Mouse (Mus musculus): ENCODE measurements around the gene Tmem184b. TPM values are rescaled to one million over a fixed set of nuclear protein-coding genes. Genes with fewer than 3 reads are reported as not detected.

Tmem184b gene
- polyA plus RNA-seq, 1 experiment from 2014 or later = 51.6 TPM

- no peak overlapping the region for H3K9ac ChIP-seq
- H3K4me3 ChIP-seq = peak overlapping the region; percentile 43; the same call in 1 of the 2 replicates
- peaks cover 10% of the 10 kb centered on the region; the same call in 1 of the 2 replicates for H3K27me3 ChIP-seq
- H3K27ac ChIP-seq (replicated peaks) = no peak overlapping the region
- no peak for ATAC-seq (ENCODE audit: low FRiP score, low read depth)
- H3K9me3 ChIP-seq = no peaks in the 10 kb centered on the region
- peaks cover 23% of the 10 kb centered on the region for H3K4me1 ChIP-seq (replicated peaks)
- H3K36me3 ChIP-seq = peaks cover 10% of the 10 kb centered on the region; the same call in 1 of the 2 replicates
- WGBS = 35% methylated on average over 12 of the region's 12 CpGs
- H3K4me2 ChIP-seq = peak overlapping the region; percentile 97
Measured at GRCm38 (mm10) chr15:79357974-79358690, 45.2 kb downstream of the Tmem184b start.

GRCm38 (mm10) chr15:79357036-79357911 is 46.1 kb downstream of the Tmem184b start:
- Histone ChIP-seq H3K36me3 (peaks cover 6% of the 10 kb centered on the region; the same call in 1 of the 2 replicates), H3K4me3 (peak overlapping the region; percentile 43), H3K27ac (replicated peaks) (peak overlapping the region; percentile 61), H3K9ac (peak overlapping the region; percentile 51), H3K27me3 (peaks cover 10% of the 10 kb centered on the region; the same call in 1 of the 2 replicates), H3K9me3 (no peaks in the 10 kb centered on the region), H3K4me2 (peak overlapping the region; percentile 97), H3K4me1 (replicated peaks) (peaks cover 23% of the 10 kb centered on the region)
- WGBS = 0% methylated on average over 77 of the region's 77 CpGs
- ATAC-seq (ENCODE audit: low FRiP score, low read depth) = peak; percentile 78

GRCm38 (mm10) chr15:79356481-79356880 is 46.9 kb downstream of the Tmem184b start:
- no peak overlapping the region for H3K9ac ChIP-seq
- H3K4me1 ChIP-seq (replicated peaks) = peaks cover 25% of the 10 kb centered on the region
- peaks cover 10% of the 10 kb centered on the region; the same call in 1 of the 2 replicates for H3K27me3 ChIP-seq
- no peaks in the 10 kb centered on the region for H3K9me3 ChIP-seq
- H3K4me2 ChIP-seq = peak overlapping the region; percentile 97
- 79% methylated on average over 8 of the region's 8 CpGs for WGBS
- no peak overlapping the region for H3K27ac ChIP-seq (replicated peaks)
- no peak overlapping the region for H3K4me3 ChIP-seq
- ATAC-seq (ENCODE audit: low FRiP score, low read depth) = no peak
- no peaks in the 10 kb centered on the region for H3K36me3 ChIP-seq

GRCm38 (mm10) chr15:79354619-79355018 is 48.8 kb downstream of the Tmem184b start:
- no peak overlapping the region for H3K9ac ChIP-seq
- H3K36me3 ChIP-seq = no peaks in the 10 kb centered on the region
- H3K4me1 ChIP-seq (replicated peaks) = peaks cover 22% of the 10 kb centered on the region
- 83% methylated on average over 4 of the region's 4 CpGs for WGBS
- no peaks in the 10 kb centered on the region for H3K9me3 ChIP-seq
- ATAC-seq (ENCODE audit: low FRiP score, low read depth) = no peak
- no peak overlapping the region for H3K4me3 ChIP-seq
- H3K27me3 ChIP-seq = peaks cover 14% of the 10 kb centered on the region
- no peak overlapping the region for H3K27ac ChIP-seq (replicated peaks)
- no peak overlapping the region for H3K4me2 ChIP-seq

- WGBS = 87% methylated on average over 5 of the region's 5 CpGs
- no peak overlapping the region for H3K9ac ChIP-seq
- H3K9me3 ChIP-seq = no peaks in the 10 kb centered on the region
- no peak for ATAC-seq (ENCODE audit: low FRiP score, low read depth)
- H3K4me1 ChIP-seq (replicated peaks) = peaks cover 25% of the 10 kb centered on the region
- H3K27me3 ChIP-seq = peaks cover 20% of the 10 kb centered on the region
- H3K4me3 ChIP-seq = no peak overlapping the region
- H3K36me3 ChIP-seq = no peaks in the 10 kb centered on the region
- no peak overlapping the region for H3K27ac ChIP-seq (replicated peaks)
- H3K4me2 ChIP-seq = no peak overlapping the region
Measured at GRCm38 (mm10) chr15:79353690-79354305, 49.6 kb downstream of the Tmem184b start.

- no peak for ATAC-seq (ENCODE audit: low FRiP score, low read depth)
- H3K9me3 ChIP-seq = no peaks in the 10 kb centered on the region
- no peak overlapping the region for H3K9ac ChIP-seq
- no peak overlapping the region for H3K4me3 ChIP-seq
- WGBS = 83% methylated on average over 6 of the region's 6 CpGs
- H3K4me2 ChIP-seq = no peak overlapping the region
- H3K27me3 ChIP-seq = peaks cover 22% of the 10 kb centered on the region
- no peaks in the 10 kb centered on the region for H3K36me3 ChIP-seq
- peaks cover 26% of the 10 kb centered on the region for H3K4me1 ChIP-seq (replicated peaks)
- H3K27ac ChIP-seq (replicated peaks) = no peak overlapping the region
Measured at GRCm38 (mm10) chr15:79352479-79352878, 50.9 kb downstream of the Tmem184b start.

GRCm38 (mm10) chr15:79351331-79351767 is 52.0 kb downstream of the Tmem184b start:
- Histone ChIP-seq H3K4me2 (no peak overlapping the region), H3K36me3 (no peaks in the 10 kb centered on the region), H3K27me3 (peaks cover 22% of the 10 kb centered on the region), H3K4me3 (no peak overlapping the region), H3K9me3 (no peaks in the 10 kb centered on the region), H3K27ac (replicated peaks) (no peak overlapping the region), H3K9ac (no peak overlapping the region), H3K4me1 (replicated peaks) (peaks cover 15% of the 10 kb centered on the region)
- no peak for ATAC-seq (ENCODE audit: low FRiP score, low read depth)
- WGBS = 30% methylated on average over 15 of the region's 15 CpGs

- H3K4me1 ChIP-seq (replicated peaks) = peaks cover 15% of the 10 kb centered on the region
- H3K36me3 ChIP-seq = no peaks in the 10 kb centered on the region
- no peak overlapping the region for H3K4me2 ChIP-seq
- no peak overlapping the region for H3K27ac ChIP-seq (replicated peaks)
- H3K9me3 ChIP-seq = no peaks in the 10 kb centered on the region
- H3K4me3 ChIP-seq = no peak overlapping the region
- no peak for ATAC-seq (ENCODE audit: low FRiP score, low read depth)
- 92% methylated on average over 4 of the region's 4 CpGs for WGBS
- H3K27me3 ChIP-seq = peaks cover 18% of the 10 kb centered on the region
- no peak overlapping the region for H3K9ac ChIP-seq
Measured at GRCm38 (mm10) chr15:79350866-79351265, 52.5 kb downstream of the Tmem184b start.

- H3K27me3 ChIP-seq = peaks cover 12% of the 10 kb centered on the region; the same call in 1 of the 2 replicates
- WGBS = 62% methylated on average over 8 of the region's 8 CpGs
- peak overlapping the region; percentile 61 for H3K9ac ChIP-seq
- peaks cover 15% of the 10 kb centered on the region for H3K4me1 ChIP-seq (replicated peaks)
- H3K27ac ChIP-seq (replicated peaks) = 0 out of 2 replicates have a peak overlapping the region, but pooled peaks have one; percentile 76
- peak overlapping the region; percentile 95 for H3K4me2 ChIP-seq
- H3K4me3 ChIP-seq = peak overlapping the region; percentile 73
- ATAC-seq (ENCODE audit: low FRiP score, low read depth) = no peak
- H3K36me3 ChIP-seq = no peaks in the 10 kb centered on the region
- H3K9me3 ChIP-seq = no peaks in the 10 kb centered on the region
Measured at GRCm38 (mm10) chr15:79348651-79349050, 54.7 kb downstream of the Tmem184b start.

GRCm38 (mm10) chr15:79347845-79348506 is 55.4 kb downstream of the Tmem184b start:
- peaks cover 12% of the 10 kb centered on the region; the same call in 1 of the 2 replicates for H3K27me3 ChIP-seq
- H3K27ac ChIP-seq (replicated peaks) = peak overlapping the region; percentile 76
- peak overlapping the region; percentile 95 for H3K4me2 ChIP-seq
- peaks cover 15% of the 10 kb centered on the region for H3K4me1 ChIP-seq (replicated peaks)
- peak overlapping the region; percentile 61 for H3K9ac ChIP-seq
- no peaks in the 10 kb centered on the region for H3K9me3 ChIP-seq
- peak; percentile 63 for ATAC-seq (ENCODE audit: low FRiP score, low read depth)
- H3K4me3 ChIP-seq = peak overlapping the region; percentile 73
- 1% methylated on average over 44 of the region's 46 CpGs for WGBS
- no peaks in the 10 kb centered on the region for H3K36me3 ChIP-seq

- WGBS = under 1% methylated on average over 61 of the region's 61 CpGs
- ATAC-seq (ENCODE audit: low FRiP score, low read depth) = peak; percentile 88
- H3K9me3 ChIP-seq = no peaks in the 10 kb centered on the region
- peaks cover 15% of the 10 kb centered on the region for H3K4me1 ChIP-seq (replicated peaks)
- H3K9ac ChIP-seq = peak overlapping the region; percentile 61
- H3K36me3 ChIP-seq = no peaks in the 10 kb centered on the region
- peaks cover 12% of the 10 kb centered on the region; the same call in 1 of the 2 replicates for H3K27me3 ChIP-seq
- peak overlapping the region; percentile 73 for H3K4me3 ChIP-seq
- peak overlapping the region; percentile 95 for H3K4me2 ChIP-seq
- peak overlapping the region; percentile 76 for H3K27ac ChIP-seq (replicated peaks)
Measured at GRCm38 (mm10) chr15:79347165-79347844, 56.1 kb downstream of the Tmem184b start.

Measured in hindbrain, embryonic 15.5 days (tissue).